Mouse (Mus musculus) heart, embryonic 14.5 days (tissue): ENCODE measurements around the gene Foxl2. TPM values are rescaled to one million over a fixed set of nuclear protein-coding genes. Genes with fewer than 3 reads are reported as not detected.

Source experiments
- ATAC-seq: fragments of 200-750 bp; cut with Nextera tagmentation; 2 replicates; pipeline ENCODE4 v1.8.0; 2017; ENCODE audit warnings: low read depth, moderate TSS enrichment; ENCODE audit not compliant: insufficient number of reproducible peaks, insufficient read depth, low FRiP score
- H3K27ac ChIP-seq, 2 experiments: fragments of 200-500 bp in 1 of 2; fragments of 300-500 bp in 1 of 2; sonication (generic) in 1 of 2; replicated peaks in 1 of 2; 2 replicates each; pipeline ENCODE4 v1.5.1; 2012 to 2014; ENCODE audit warnings: low read depth in 2 of 2, low read length in 2 of 2, control low read depth in 1 of 2, mild to moderate bottlenecking in 1 of 2, mixed read lengths in 1 of 2; ENCODE audit not compliant: control insufficient read depth in 1 of 2, insufficient read depth in 1 of 2
- H3K27me3 ChIP-seq: fragments of 300-500 bp; sonication (generic); 2 replicates; pipeline ENCODE4 v1.6.1; 2014; ENCODE audit warnings: mild to moderate bottlenecking, low read length, control low read depth; ENCODE audit not compliant: control insufficient read depth, insufficient read depth
- H3K36me3 ChIP-seq: fragments of 300-500 bp; sonication (generic); 2 replicates; pipeline ENCODE4 v1.6.1; 2014; ENCODE audit warnings: mild to moderate bottlenecking, control low read depth, low read length, mixed read lengths; ENCODE audit not compliant: control insufficient read depth, insufficient read depth
- H3K4me1 ChIP-seq, 2 experiments: fragments of 200-500 bp in 1 of 2; fragments of 300-500 bp in 1 of 2; sonication (generic) in 1 of 2; 2 replicates each; pipeline ENCODE4 v1.6.1; 2012 to 2014; ENCODE audit warnings: low read length in 2 of 2, control low read depth in 1 of 2, mixed read lengths in 1 of 2; ENCODE audit not compliant: control insufficient read depth in 2 of 2, insufficient read depth in 2 of 2
- H3K4me2 ChIP-seq: fragments of 300-500 bp; sonication (generic); 2 replicates; pipeline ENCODE4 v1.6.1; 2014; ENCODE audit warnings: mild to moderate bottlenecking, low read length
- H3K4me3 ChIP-seq, 2 experiments: fragments of 200-500 bp in 1 of 2; fragments of 300-500 bp in 1 of 2; sonication (generic) in 1 of 2; 2 replicates each; pipeline ENCODE4 v1.5.1; 2012 to 2014; ENCODE audit warnings: low read length in 2 of 2, mild to moderate bottlenecking in 2 of 2, control low read depth in 1 of 2, low read depth in 1 of 2, moderate library complexity in 1 of 2; ENCODE audit not compliant: control insufficient read depth in 1 of 2, insufficient read depth in 1 of 2
- H3K9ac ChIP-seq: fragments of 300-500 bp; sonication (generic); 2 replicates; pipeline ENCODE4 v1.6.1; 2014; ENCODE audit warnings: mild to moderate bottlenecking, low read length
- H3K9me3 ChIP-seq: fragments of 300-500 bp; sonication (generic); 2 replicates; pipeline ENCODE4 v1.6.1; 2016; ENCODE audit warnings: low read length, control low read depth; ENCODE audit not compliant: control insufficient read depth
- WGBS: fragments of 180-500 bp; shearing (Covaris S2); extraction: QIAGEN DNeasy Blood & Tissue Kit; methylation state at CpG from one replicate; pipeline ENCODE4 v1.1.7; 2014; 5-methylcytosine and 5-hydroxymethylcytosine counted together
- polyA plus RNA-seq: library from polyadenylated mRNA; unstranded; fragments of >200 nt; fragmentation: Nextera tagmentation; extraction: Ambion mirVana; gene quantifications from 2 replicates; pipeline ENCODE4 v1.2.1, GENCODE M21; 2014

Gene Foxl2
- polyA plus RNA-seq, 1 experiment from 2014 or later: not detected

- H3K4me2 ChIP-seq: peak overlapping the region; percentile 48
- peak overlapping the region; percentile 35 to 38 for H3K4me3 ChIP-seq
- peaks cover 43% of the 10 kb centered on the region for H3K27me3 ChIP-seq
- H3K36me3 ChIP-seq: no peaks in the 10 kb centered on the region
- no peak overlapping the region for H3K27ac ChIP-seq
- H3K9ac ChIP-seq: 0 out of 2 replicates have a peak overlapping the region, but pooled peaks have one; percentile 11
- H3K4me1 ChIP-seq: peaks cover 0 to 4% of the 10 kb centered on the region in 2 experiments; a peak in 2 of 4 replicates
- WGBS: 5% methylated on average over 29 of the region's 29 CpGs
- 0 out of 2 replicates have a peak, but pooled peaks have one; percentile 51 for ATAC-seq
- no peaks in the 10 kb centered on the region for H3K9me3 ChIP-seq
These were observed 24.6 kb downstream of the Foxl2 start for GRCm38 (mm10) chr9:98979431-98980416.

- Histone ChIP-seq H3K27ac (peak within 1 kb of the TSS; percentile 12 to 67; a peak in 3 of 4 replicates), H3K36me3 (no peaks in the 10 kb centered on the region), H3K4me2 (peak within 1 kb of the TSS; percentile 89), H3K4me1 (peaks cover 0 to 6% of the 10 kb centered on the region in 2 experiments; a peak in 2 of 4 replicates), H3K9me3 (no peaks in the 10 kb centered on the region), H3K9ac (peak within 1 kb of the TSS; percentile 85), H3K27me3 (peaks cover 15% of the 10 kb centered on the region), H3K4me3 (peak within 1 kb of the TSS; percentile 71 to 81)
- peak; percentile 99 for ATAC-seq
- 2% methylated on average over 43 of the region's 45 CpGs for WGBS
These were observed 30.9 kb downstream of the Foxl2 start, which contains the start of gene Faim for GRCm38 (mm10) chr9:98985800-98986475. Gene Faim (plus strand): TSS chr9:98986373.

GRCm38 (mm10) chr9:98986476-98987096 is 31.5 kb downstream of the Foxl2 start:
- Histone ChIP-seq H3K4me3 (peak overlapping the region; percentile 71 to 81), H3K27ac (no peak overlapping the region), H3K4me1 (peaks cover 0 to 6% of the 10 kb centered on the region in 2 experiments; a peak in 2 of 4 replicates), H3K27me3 (peaks cover 15% of the 10 kb centered on the region), H3K9me3 (no peaks in the 10 kb centered on the region), H3K36me3 (no peaks in the 10 kb centered on the region), H3K4me2 (peak overlapping the region; percentile 89), H3K9ac (peak overlapping the region; percentile 85)
- no peak for ATAC-seq
- WGBS: under 1% methylated on average over 35 of the region's 50 CpGs

DNA sequence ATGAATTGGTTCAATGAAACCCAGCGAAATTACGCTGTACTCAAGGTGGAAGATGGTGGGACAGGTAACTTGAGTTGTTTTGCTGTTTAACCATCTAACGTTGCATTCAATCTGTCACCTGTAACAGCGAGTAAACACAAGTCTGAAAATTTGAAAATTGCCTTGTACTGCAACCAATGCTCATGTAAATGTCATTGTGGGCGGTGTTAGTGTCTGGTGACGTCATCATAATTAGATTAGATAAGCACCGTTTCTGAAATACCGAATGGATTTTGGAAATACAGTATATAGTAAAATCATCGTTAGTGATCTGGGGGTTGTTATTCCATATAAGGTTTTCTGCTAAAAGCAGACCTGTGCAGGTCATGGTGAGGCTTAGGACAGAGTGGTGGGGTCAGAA is 32.0 kb downstream of the Foxl2 start:
- Histone ChIP-seq H3K4me2 (peak overlapping the region; percentile 89), H3K36me3 (peaks cover 1% of the 10 kb centered on the region; the same call in 1 of the 2 replicates), H3K27ac (no peak overlapping the region), H3K4me1 (peaks cover 0 to 6% of the 10 kb centered on the region in 2 experiments; a peak in 2 of 4 replicates), H3K9me3 (no peaks in the 10 kb centered on the region), H3K4me3 (peak overlapping the region; percentile 71 to 81; a peak in 3 of 4 replicates), H3K27me3 (peaks cover 11% of the 10 kb centered on the region), H3K9ac (peak overlapping the region; percentile 85)
- WGBS: 42% methylated on average over 9 of the region's 9 CpGs
- ATAC-seq: no peak

DNA sequence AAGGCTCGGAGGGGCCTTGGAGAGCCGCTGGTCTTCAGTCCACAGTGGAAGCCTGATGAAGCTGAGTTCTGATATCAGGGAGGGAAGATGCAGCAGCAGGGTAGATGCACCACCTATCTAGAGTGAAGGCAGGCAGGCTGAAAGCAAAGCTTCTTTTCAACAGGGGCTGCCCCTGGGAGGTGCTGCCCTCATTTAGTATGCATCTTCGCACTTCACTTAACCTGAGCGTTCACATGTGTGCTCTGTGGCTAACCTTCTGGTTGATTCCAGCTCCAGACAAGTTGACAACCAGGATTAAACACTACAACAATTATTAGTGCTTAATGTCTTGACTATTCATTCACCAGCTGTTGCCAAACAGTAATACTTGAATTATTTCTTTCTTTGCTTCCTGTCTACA is 39.0 kb downstream of the Foxl2 start:
- Histone ChIP-seq H3K27me3 (no peaks in the 10 kb centered on the region), H3K9me3 (no peaks in the 10 kb centered on the region), H3K27ac (no peak overlapping the region), H3K4me3 (no peak overlapping the region), H3K9ac (no peak overlapping the region), H3K36me3 (peaks cover 33% of the 10 kb centered on the region; the same call in 1 of the 2 replicates), H3K4me1 (no peaks in the 10 kb centered on the region), H3K4me2 (no peak overlapping the region)
- no peak for ATAC-seq
- 94% methylated on average over 4 of the region's 4 CpGs for WGBS

DNA sequence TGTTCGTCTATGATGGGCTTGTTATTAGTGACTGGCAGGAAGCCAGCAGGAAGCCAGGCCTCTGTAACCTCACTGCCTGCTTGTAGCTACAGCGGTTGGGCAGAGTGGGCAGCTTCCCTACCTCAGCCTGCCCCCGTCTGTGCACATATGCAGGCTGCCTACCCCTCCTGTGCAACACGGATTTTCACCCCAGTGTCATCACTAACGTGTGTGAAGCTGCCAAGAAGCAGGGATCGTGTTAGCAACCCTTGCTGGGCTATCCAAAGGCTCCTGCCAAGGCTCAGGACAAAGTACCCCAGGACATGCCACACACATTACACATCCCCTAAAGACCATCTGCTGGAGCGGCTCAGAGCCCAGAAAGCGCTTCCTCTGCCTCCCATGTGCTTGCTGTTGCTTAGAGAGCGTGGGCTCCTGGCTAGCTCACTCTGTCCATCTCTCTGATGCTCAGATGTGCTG is 44.8 kb downstream of the Foxl2 start:
- Histone ChIP-seq H3K4me2 (no peak overlapping the region), H3K9ac (no peak overlapping the region), H3K36me3 (peaks cover 39% of the 10 kb centered on the region), H3K9me3 (no peaks in the 10 kb centered on the region), H3K27ac (no peak overlapping the region), H3K27me3 (no peaks in the 10 kb centered on the region), H3K4me1 (peaks cover 3 to 5% of the 10 kb centered on the region in 2 experiments; a peak in 1 of 4 replicates), H3K4me3 (no peak overlapping the region)
- WGBS: 65% methylated on average over 9 of the region's 9 CpGs
- no peak for ATAC-seq

GRCm38 (mm10) chr9:99001326-99001725 is 46.2 kb downstream of the Foxl2 start:
- Histone ChIP-seq H3K4me2 (no peak overlapping the region), H3K4me1 (peaks cover 3 to 5% of the 10 kb centered on the region in 2 experiments; a peak in 1 of 4 replicates), H3K27me3 (no peaks in the 10 kb centered on the region), H3K9ac (no peak overlapping the region), H3K27ac (no peak overlapping the region), H3K36me3 (peaks cover 30% of the 10 kb centered on the region), H3K9me3 (no peaks in the 10 kb centered on the region), H3K4me3 (no peak overlapping the region)
- no peak for ATAC-seq
- 88% methylated on average over 6 of the region's 6 CpGs for WGBS
